Mouse (Mus musculus) lung, adult 2 months (tissue): ENCODE measurements around the gene Pomp.

Experiments
- CTCF ChIP-seq: fragments of 200-500 bp; IDR thresholded peaks from 2 replicates; pipeline ENCODE4 v1.5.1; 2011; ENCODE audit warnings: mild to moderate bottlenecking, low read length, control low read depth; ENCODE audit not compliant: insufficient read depth
- POLR2A ChIP-seq: fragments of 200-500 bp; IDR thresholded peaks from 2 replicates; pipeline ENCODE4 v1.6.1; 2011; ENCODE audit warnings: low read depth, mild to moderate bottlenecking, control low read depth, low read length, borderline replicate concordance; ENCODE audit errors: extremely low read depth

DNA sequence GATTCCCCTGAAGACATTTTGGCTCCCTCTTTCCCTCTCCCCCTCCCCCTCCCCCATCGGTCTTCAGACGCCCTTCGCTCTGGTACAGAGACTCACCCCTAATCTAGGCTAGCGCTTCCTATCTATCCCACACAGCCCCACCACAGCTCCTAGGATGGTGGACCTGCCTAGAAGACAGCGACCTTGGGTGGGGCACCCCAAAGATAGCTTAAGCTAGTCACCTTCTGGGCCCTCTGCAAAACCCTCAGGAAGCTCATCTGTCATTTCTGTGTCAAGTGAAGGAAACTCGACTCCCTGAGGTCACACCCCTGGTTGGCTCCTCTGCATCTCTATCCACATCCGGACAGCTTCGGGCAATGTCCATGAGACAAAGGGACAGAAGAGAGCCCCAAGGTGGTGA lies 44.7 kb upstream of the Pomp start:
- TF ChIP-seq CTCF (no peak), POLR2A (no peak)
